Mouse (Mus musculus) embryonic fibroblast, embryonic 13.5 days (primary cell): Measurements from ENCODE around the gene Lrrc51. TPM values are rescaled to one million over a fixed set of nuclear protein-coding genes. Genes with fewer than 3 reads are reported as not detected.
"Not testable (repeated sequence)": the region's sequence is repeated elsewhere in the genome, so short reads cannot be mapped to it uniquely, and the experiment has no call there.

Experiments
- H3K27ac ChIP-seq: 2 replicates; pipeline ENCODE4 v1.5.1; 2012; ENCODE audit warnings: low read length, control low read depth, inconsistent platforms; ENCODE audit not compliant: insufficient read depth
- H3K4me1 ChIP-seq: 2 replicates; pipeline ENCODE4 v1.6.1; 2011; ENCODE audit warnings: low read length; ENCODE audit not compliant: control insufficient read depth, insufficient read depth
- H3K4me3 ChIP-seq: 2 replicates; pipeline ENCODE4 v1.5.1; 2011; ENCODE audit warnings: mild to moderate bottlenecking, control low read depth, low read length; ENCODE audit not compliant: insufficient read depth
- CTCF ChIP-seq: IDR thresholded peaks from 2 replicates; pipeline ENCODE4 v1.5.1; 2011; ENCODE audit warnings: mild to moderate bottlenecking, control low read depth, low read length, moderate library complexity, borderline replicate concordance; ENCODE audit not compliant: insufficient read depth
- POLR2A ChIP-seq: IDR thresholded peaks from 2 replicates; pipeline ENCODE4 v1.6.1; 2011; ENCODE audit warnings: low read depth, mild to moderate bottlenecking, control low read depth, low read length, moderate library complexity
- polyA plus RNA-seq: library from polyadenylated mRNA; stranded (reverse); fragments of >200 nt; gene quantifications from 2 replicates; pipeline ENCODE4 v1.2.4, GENCODE M21; 2011; ENCODE audit warnings: low read depth; ENCODE audit not compliant: missing spikeins, insufficient read length

Gene Lrrc51
- polyA plus RNA-seq, 1 experiment = 6.0 TPM

DNA sequence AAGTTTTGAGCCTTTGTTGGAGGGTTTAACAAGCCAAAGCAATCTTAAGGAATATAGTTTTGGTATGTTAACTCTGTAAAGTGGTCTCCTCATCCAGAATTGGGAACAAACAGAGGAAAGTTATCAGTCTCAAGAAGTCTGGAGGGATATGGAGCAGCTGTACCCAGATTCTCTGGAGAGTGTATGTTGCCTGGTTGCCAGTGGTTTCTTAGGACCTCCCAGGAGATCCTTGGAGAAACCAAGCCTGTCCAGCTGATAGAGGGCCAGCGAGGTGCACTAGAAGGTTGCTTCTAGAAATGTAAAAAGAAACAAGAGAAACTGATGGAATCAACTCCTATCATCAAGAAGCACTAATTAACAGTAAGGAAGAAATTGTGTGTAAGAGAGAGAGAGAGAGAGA lies 18.0 kb upstream of the Lrrc51 start:
- TF ChIP-seq CTCF (no peak), POLR2A (no peak)
- Histone ChIP-seq H3K4me3 (no peak overlapping the region), H3K27ac (no peak overlapping the region), H3K4me1 (peaks cover 7% of the 10 kb centered on the region; the same call in 1 of the 2 replicates)

DNA sequence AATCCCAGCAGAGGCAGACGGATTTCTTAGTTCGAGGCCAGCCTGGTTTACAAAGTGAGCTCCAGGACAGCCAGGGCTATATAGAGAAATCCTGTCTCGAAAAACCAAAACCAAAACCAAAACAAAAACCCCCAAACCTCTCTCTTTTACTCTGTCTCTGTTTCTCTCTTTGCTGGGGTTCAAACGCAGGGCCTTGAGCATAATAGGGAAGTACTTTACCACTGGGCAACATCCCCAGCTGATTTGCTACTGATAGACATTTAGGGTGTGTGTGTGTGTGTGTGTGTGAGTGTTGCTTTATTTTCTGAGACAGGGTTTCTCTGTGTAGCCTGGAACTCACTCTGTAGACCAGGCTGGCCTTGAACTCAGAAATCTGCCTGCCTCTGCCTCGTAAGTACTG lies 15.3 kb upstream of the Lrrc51 start:
- not testable (repeated sequence) for H3K4me3 ChIP-seq, H3K27ac ChIP-seq, H3K4me1 ChIP-seq

DNA sequence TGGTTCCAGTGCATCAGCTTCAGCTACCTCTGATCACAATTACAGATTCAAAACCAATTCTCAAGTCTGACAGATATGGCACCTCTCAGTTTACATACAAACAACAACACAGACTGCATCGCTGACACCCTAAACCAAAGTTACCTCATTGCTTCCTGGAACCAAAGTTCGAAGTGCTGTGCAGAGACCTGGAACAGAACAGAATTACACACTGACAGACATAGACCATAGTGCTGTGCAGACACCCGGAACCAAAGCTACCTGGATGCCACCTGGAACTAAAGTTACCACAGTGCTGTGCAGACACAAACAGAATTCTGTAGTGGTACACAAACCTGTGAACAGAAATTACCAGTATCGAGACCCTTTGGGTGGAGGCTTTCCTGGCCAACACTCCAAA lies 6.1 kb upstream of the Lrrc51 start:
- H3K4me3 ChIP-seq = no peak overlapping the region
- no peak overlapping the region for H3K27ac ChIP-seq
- no peak for TF ChIP-seq CTCF
- TF ChIP-seq POLR2A = no peak
- peaks cover 2% of the 10 kb centered on the region; the same call in 1 of the 2 replicates for H3K4me1 ChIP-seq

DNA sequence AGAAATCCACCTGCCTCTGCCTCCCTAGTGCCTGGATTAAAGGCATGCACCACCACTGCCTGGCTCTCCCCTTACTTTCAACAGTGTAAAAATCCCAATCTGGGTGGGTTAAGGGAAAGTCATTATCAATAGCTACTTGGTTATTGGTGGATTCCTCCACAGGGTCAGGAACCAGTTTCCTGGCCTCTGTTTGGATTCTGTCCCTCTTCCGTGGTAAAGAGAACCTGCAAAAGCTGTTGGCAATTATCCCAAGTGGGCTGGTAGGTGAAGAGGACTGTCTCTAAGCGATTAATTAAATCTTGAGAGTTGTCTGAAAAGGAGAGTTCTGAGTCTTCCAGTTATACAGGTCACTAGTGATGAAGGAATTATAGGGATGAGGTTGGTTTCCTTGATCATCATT lies 4.7 kb upstream of the Lrrc51 start:
- Histone ChIP-seq H3K4me1 (peaks cover 2% of the 10 kb centered on the region; the same call in 1 of the 2 replicates), H3K4me3 (no peak overlapping the region), H3K27ac (no peak overlapping the region)
- no peak for TF ChIP-seq CTCF
- no peak for TF ChIP-seq POLR2A

DNA sequence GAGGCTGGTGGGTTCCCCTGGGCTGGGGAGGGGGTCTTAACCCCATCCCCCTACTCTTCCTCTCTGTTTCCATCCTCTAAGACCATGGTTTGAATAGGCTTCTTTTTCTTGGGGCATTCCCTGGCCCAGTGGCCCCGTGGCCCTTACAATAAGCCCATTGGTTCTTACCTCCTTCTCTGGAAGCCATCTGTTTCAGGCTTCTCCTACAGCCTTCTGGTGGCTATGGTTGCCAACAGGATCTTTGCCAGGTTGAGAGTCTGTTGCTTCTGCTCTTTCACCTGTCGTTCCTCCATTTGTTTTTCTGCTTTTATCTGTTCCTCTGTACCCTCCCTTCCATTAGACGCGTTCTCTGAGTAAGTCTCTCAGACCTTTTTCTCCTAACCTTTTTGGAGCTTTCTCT lies 3.9 kb upstream of the Lrrc51 start:
- Histone ChIP-seq H3K27ac (no peak overlapping the region), H3K4me3 (no peak overlapping the region), H3K4me1 (peaks cover 2% of the 10 kb centered on the region; the same call in 1 of the 2 replicates)
- TF ChIP-seq CTCF (no peak), POLR2A (no peak)

DNA sequence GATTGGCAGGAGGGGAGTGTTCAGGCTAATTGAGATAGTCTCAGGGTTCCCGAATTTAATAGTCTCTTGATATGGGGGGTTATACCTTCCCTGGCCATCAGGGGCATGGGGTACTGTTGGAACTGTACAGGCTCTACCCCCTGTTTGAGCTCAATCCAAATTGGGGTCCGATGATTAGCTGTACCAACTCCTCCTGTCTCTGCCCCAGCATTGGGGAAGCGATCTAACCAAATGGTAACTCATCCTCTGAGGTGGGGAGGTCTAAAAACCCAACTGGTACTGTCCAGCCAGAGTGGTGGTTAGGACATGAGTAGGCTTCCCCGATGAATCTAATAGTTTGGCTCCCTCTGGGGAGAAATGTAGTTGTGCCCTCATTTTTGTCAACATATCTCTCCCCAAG lies 3.3 kb upstream of the Lrrc51 start:
- no peak overlapping the region for H3K4me3 ChIP-seq
- H3K27ac ChIP-seq = no peak overlapping the region
- TF ChIP-seq POLR2A = no peak
- no peak for TF ChIP-seq CTCF
- H3K4me1 ChIP-seq = peaks cover 2% of the 10 kb centered on the region; the same call in 1 of the 2 replicates

DNA sequence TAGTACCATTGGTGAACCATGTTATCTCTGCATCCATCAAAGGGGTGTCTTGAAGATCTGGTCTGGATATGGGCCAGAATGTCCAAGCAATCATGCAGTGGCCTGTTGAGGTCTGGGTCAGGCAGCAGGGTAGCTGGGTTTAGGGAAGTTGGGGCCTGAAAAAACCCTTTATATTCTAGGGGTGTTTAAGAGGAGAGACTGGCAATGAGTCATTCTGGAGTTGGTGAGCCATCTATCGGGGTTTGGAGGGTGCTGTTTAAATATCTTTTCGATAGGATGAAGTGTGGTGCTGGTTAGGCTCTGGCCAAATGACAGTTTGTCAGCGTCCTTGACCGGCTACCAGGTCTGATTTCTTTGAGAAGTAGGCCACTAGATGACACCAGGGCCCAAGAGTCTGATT lies 2.3 kb upstream of the Lrrc51 start:
- no peak overlapping the region for H3K27ac ChIP-seq
- no peak overlapping the region for H3K4me3 ChIP-seq
- peaks cover 2% of the 10 kb centered on the region; the same call in 1 of the 2 replicates for H3K4me1 ChIP-seq
- no peak for TF ChIP-seq CTCF
- no peak for TF ChIP-seq POLR2A

DNA sequence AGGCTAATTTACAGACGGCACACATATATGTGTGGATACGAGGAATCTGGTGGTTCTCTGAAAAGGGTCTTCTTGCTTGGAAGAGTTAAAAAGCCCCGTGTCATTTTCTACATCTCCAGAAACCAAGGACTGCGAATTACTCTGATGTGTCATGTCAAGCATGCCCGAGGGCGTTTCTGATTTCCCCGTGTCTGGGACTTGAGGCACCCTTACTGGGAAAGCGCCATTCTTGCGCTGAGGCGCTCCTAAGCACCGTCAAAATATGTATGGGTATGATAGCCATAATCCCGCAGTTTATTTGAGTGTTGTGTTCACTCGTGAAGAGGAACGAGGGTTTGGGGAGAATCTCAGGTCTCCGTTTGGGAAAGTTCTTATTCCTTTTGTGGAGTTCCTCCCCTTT lies 395 bp downstream of the Lrrc51 start:
- peak overlapping the region; percentile 59 for H3K4me3 ChIP-seq
- H3K27ac ChIP-seq = peak overlapping the region; percentile 85
- TF ChIP-seq CTCF (no peak), POLR2A (no peak)
- H3K4me1 ChIP-seq = peaks cover 2% of the 10 kb centered on the region; the same call in 1 of the 2 replicates

DNA sequence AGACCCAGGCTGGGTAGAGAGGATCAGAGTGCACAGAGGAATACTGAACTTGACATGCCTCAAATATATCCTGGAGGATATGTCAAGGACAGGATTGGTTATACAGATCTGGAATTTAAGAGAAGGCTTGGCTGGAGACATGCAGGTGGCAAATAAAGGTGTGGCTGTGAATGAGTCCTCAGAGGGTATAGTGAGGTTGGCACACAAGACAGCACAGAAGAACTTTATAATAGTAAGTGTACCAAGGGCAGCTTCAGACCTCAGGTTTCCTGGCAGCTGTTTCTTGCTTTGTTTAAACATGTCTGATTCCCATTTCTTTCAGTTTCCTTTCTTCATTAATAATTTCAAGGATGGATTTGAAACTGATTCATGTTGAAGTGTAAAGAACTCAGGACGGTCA lies 1.1 kb downstream of the Lrrc51 start:
- peak overlapping the region; percentile 10; the same call in 1 of the 2 replicates for H3K4me3 ChIP-seq
- peaks cover 2% of the 10 kb centered on the region; the same call in 1 of the 2 replicates for H3K4me1 ChIP-seq
- TF ChIP-seq CTCF (no peak), POLR2A (no peak)
- H3K27ac ChIP-seq = no peak overlapping the region

DNA sequence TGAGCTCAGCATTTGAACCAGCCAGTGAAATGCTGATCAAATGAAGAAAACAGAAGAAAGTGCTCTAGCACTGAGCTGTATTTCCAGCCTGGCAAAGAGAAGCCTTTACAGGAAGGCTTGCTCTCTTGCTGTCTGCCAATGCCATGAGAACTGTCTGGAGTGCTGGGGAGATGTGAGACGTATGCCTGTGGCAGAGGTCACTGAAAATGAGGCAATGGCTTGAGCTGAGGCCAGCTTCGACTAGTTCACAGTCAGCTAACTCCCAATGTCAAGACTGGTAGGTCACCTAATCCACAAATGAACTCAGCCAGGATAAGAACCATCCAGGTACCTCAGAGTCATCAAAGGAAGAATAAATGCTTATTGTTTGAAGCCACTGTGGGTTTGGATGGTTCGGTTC lies 5.6 kb downstream of the Lrrc51 start:
- TF ChIP-seq POLR2A = no peak
- TF ChIP-seq CTCF = no peak
- Histone ChIP-seq H3K4me1 (no peaks in the 10 kb centered on the region), H3K27ac (no peak overlapping the region), H3K4me3 (no peak overlapping the region)

DNA sequence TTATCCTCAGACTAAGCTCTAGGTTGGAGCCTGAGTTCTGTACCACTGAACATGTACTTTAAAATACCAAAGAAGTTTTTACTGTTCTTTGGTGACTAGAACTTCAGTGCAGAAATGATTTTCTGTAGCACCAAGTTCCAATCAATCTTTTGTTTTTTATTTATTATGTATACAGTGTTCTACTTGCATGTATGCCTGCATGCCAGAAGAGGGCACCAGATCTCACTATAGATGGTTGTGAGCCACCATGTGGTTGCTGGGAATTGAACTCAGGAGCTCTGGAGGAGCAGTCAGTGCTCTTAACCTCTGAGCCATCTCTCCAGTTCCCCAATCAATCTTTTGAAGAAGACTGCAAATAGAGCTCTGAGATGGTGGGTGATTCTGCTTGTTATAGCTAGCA lies 7.8 kb downstream of the Lrrc51 start:
- H3K27ac ChIP-seq, H3K4me3 ChIP-seq: not testable (repeated sequence)

More for the DNA sequence above, 7.8 kb downstream of the Lrrc51 start:
- not testable (repeated sequence) for H3K4me1 ChIP-seq
